Mouse (Mus musculus) cortical plate, adult 2 months (tissue): Measurements from ENCODE around the gene Chp2.

Source experiments
- CTCF ChIP-seq: fragments of 200-500 bp; IDR thresholded peaks from 2 replicates; pipeline ENCODE4 v1.5.1; 2011; ENCODE audit warnings: mild to moderate bottlenecking, control low read depth, low read length; ENCODE audit not compliant: insufficient read depth; ENCODE audit errors: extremely low read depth
- POLR2A ChIP-seq: fragments of 200-500 bp; IDR thresholded peaks from 2 replicates; pipeline ENCODE4 v1.6.1; 2011; ENCODE audit warnings: mild to moderate bottlenecking, low read length, control low read depth; ENCODE audit not compliant: insufficient read depth; ENCODE audit errors: extremely low read depth

- no peak for TF ChIP-seq POLR2A
- no peak for TF ChIP-seq CTCF
Observed at GRCm38 (mm10) chr7:122219315-122219801, at the start of gene Chp2.
